Mouse (Mus musculus) heart, postnatal 0 days (tissue): ENCODE measurements at regions not wholly inside any gene's neighbourhood (a gene's known extent, or its start where the extent isn't known, plus 50 kb on each side); places are given as distances from the start of the nearest gene placed in this dataset.

ENCODE experiments used
- CTCF ChIP-seq: IDR thresholded peaks from 2 replicates; pipeline ENCODE4 v1.5.1; 2016; ENCODE audit warnings: antibody characterized with exemption, control low read depth, low read depth
- EP300 ChIP-seq: IDR thresholded peaks from 2 replicates; pipeline ENCODE4 v1.6.1; 2016; ENCODE audit warnings: antibody characterized with exemption, low read depth

GRCm38 (mm10) chr12:43919114-43919513, 291.0 kb downstream of the Dnajb9 start:
- no peak for TF ChIP-seq EP300
- no peak for TF ChIP-seq CTCF
